Mouse (Mus musculus) small intestine, adult 10 weeks (tissue): ENCODE measurements around the gene Fam20a. TPM values are rescaled to one million over a fixed set of nuclear protein-coding genes. Genes with fewer than 3 reads are reported as not detected.

Experiments used
- polyA plus RNA-seq: library from polyadenylated mRNA; stranded (reverse); fragments of 350-450 nt; fragmentation: Illumina TruSeq; extraction: RNeasy Lipid Tissue Mini Kit (QIAGEN cat#74804); gene quantifications from one replicate; pipeline ENCODE4 v1.2.3, GENCODE M21; 2014; ENCODE audit warnings: low replicate concordance

The Fam20a gene
- 1.8 TPM for polyA plus RNA-seq

GRCm38 (mm10) chr11:109721781-109722446 lies at the start of gene Fam20a:
Gene Fam20a, minus strand, starts transcription at chr11:109722279.

GRCm38 (mm10) chr11:109649206-109649605 lies 72.9 kb downstream of the Fam20a start, which contains the start of gene Prkar1a:
Gene Prkar1a, plus strand, starts transcription at chr11:109649405.

Other genes with a start within 250 kb of the Fam20a start
- 12.9 TPM for gene Arsg, start 248.9 kb downstream of the Fam20a start, polyA plus RNA-seq
- 92.4 TPM for gene Slc16a6, start 248.7 kb downstream of the Fam20a start, polyA plus RNA-seq
- gene Wipi1, start 110.3 kb downstream of the Fam20a start, polyA plus RNA-seq, result 14.5 TPM
- gene Prkar1a, start 72.9 kb downstream of the Fam20a start, polyA plus RNA-seq, result 126 TPM
- not detected for gene 1700012B07Rik, start 105.8 kb upstream of the Fam20a start, polyA plus RNA-seq